Mouse (Mus musculus): ENCODE measurements at regions not wholly inside any gene's neighbourhood (a gene's known extent, or its start where the extent isn't known, plus 50 kb on each side); places are given as distances from the start of the nearest gene placed in this dataset.

- TF ChIP-seq CTCF (IDR thresholded peaks at IDR 0.05; ENCODE audit: low read depth, low read length) (no peak), POLR2A (IDR thresholded peaks at IDR 0.05; ENCODE audit: extremely low read depth, insufficient read depth, low read length) (no peak)
Measured at GRCm38 (mm10) chr1:143922499-143922898, 81.5 kb downstream of the Rgs2 start.
